Mouse (Mus musculus) lung, postnatal 0 days (tissue): ENCODE results near the gene Nup188. TPM values are rescaled to one million over a fixed set of nuclear protein-coding genes. Genes with fewer than 3 reads are reported as not detected.

ENCODE experiments used
- ATAC-seq: fragments of 200-750 bp; cut with Nextera tagmentation; 2 replicates; pipeline ENCODE4 v1.8.0; 2017; ENCODE audit warnings: moderate library complexity
- DNase-seq: peaks from one replicate; pipeline ENCODE4 v3.0.0-alpha.2; 2016; ENCODE audit warnings: low spot score
- H3K27ac ChIP-seq: fragments of 300-500 bp; sonication (generic); 2 replicates; pipeline ENCODE4 v1.5.1; 2014; ENCODE audit warnings: antibody characterized with exemption, mild to moderate bottlenecking, low read length, mixed read lengths
- H3K27me3 ChIP-seq: fragments of 300-500 bp; sonication (generic); replicated peaks from 2 replicates; pipeline ENCODE4 v1.6.1; 2014; ENCODE audit warnings: low read length, mixed read lengths; ENCODE audit not compliant: insufficient read depth
- H3K36me3 ChIP-seq: fragments of 300-500 bp; sonication (generic); 2 replicates; pipeline ENCODE4 v1.6.1; 2014; ENCODE audit warnings: low read length, mixed read lengths; ENCODE audit not compliant: insufficient read depth
- H3K4me1 ChIP-seq: fragments of 300-500 bp; sonication (generic); 2 replicates; pipeline ENCODE4 v1.6.1; 2014; ENCODE audit warnings: antibody characterized with exemption, low read depth, low read length, mixed read lengths; ENCODE audit not compliant: insufficient read depth
- H3K4me2 ChIP-seq: fragments of 300-500 bp; sonication (generic); replicated peaks from 2 replicates; pipeline ENCODE4 v1.6.1; 2014; ENCODE audit warnings: low read depth, mild to moderate bottlenecking, low read length, moderate library complexity, mixed read lengths
- H3K4me3 ChIP-seq: fragments of 300-500 bp; sonication (generic); 2 replicates; pipeline ENCODE4 v1.5.1; 2014; ENCODE audit warnings: low read depth, low read length
- H3K9ac ChIP-seq: fragments of 300-500 bp; sonication (generic); replicated peaks from 2 replicates; pipeline ENCODE4 v1.6.1; 2014; ENCODE audit warnings: low read depth, mild to moderate bottlenecking
- H3K9me3 ChIP-seq: fragments of 300-500 bp; sonication (generic); 2 replicates; pipeline ENCODE4 v1.6.1; 2016; ENCODE audit warnings: low read length, mixed read lengths
- CTCF ChIP-seq: IDR thresholded peaks from 2 replicates; pipeline ENCODE4 v1.5.1; 2016; ENCODE audit warnings: antibody characterized with exemption, mild to moderate bottlenecking
- EP300 ChIP-seq: IDR thresholded peaks from 2 replicates; pipeline ENCODE4 v1.6.1; 2016; ENCODE audit warnings: antibody characterized with exemption, mild to moderate bottlenecking, control low read depth
- WGBS: fragments of 180-500 bp; shearing (Covaris S2); extraction: QIAGEN DNeasy Blood & Tissue Kit; methylation state at CpG from one replicate; pipeline ENCODE4 v1.1.7; 2014; 5-methylcytosine and 5-hydroxymethylcytosine counted together
- polyA plus RNA-seq: library from polyadenylated mRNA; unstranded; fragments of >200 nt; fragmentation: Nextera tagmentation; extraction: Ambion mirVana; gene quantifications from 2 replicates; pipeline ENCODE4 v1.2.1, GENCODE M21; 2015

The Nup188 gene
- 8.9 and 9.9 TPM in 2 replicates for polyA plus RNA-seq

DNA sequence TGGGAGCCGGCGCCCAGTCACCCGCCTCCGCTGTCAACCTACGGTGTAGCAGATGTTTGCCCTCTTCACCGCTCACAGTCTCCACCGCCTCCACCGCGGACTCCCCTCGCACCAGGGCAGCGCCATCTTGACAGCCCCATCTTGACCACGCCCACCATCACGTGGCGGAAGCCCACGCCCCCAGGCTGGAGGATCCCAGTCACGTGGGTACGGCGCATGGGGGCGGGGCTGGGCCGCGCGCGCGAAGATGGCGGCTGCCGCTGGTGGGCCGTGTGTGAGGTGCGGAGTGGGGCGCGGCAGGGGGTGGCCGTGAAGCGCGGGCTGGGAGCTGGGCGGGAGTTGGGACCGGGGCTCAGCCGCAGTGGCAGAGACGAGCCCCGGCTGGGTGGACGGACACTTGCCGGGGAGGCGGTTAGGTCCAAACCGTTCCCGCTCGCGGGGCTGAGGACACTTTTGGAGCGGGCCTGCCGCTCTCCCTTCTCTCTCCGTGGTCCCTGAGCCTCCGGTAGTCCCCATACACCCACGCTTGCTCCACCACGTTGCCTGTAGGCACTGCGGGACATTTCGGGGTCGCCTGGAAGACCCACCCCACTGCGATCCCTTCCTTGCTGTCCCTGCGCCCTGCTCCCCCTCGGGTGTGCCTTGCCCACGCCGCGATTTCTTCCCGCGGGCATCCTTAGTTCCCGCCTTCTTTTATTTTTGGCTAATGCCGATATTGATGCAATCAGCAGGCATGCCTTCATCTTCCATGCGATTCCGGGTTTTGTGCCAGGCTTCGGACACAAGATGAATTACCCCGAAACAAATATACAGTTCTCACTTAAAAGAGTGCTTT, at the start of gene Nup188, which contains the start of gene Dolk:
Gene Nup188 (plus strand): TSS at position 206 of the 835 bp plus-strand sequence.
Gene Dolk (minus strand): TSS at position 143 of the 835 bp plus-strand sequence.
- no peaks in the 10 kb centered on the region for H3K27me3 ChIP-seq
- no peak for TF ChIP-seq EP300
- TF ChIP-seq CTCF, result no peak
- H3K4me1 ChIP-seq, result peaks cover 15% of the 10 kb centered on the region; the same call in 1 of the 2 replicates
- under 1% methylated on average over 57 of the region's 68 CpGs for WGBS
- H3K36me3 ChIP-seq, result no peaks in the 10 kb centered on the region
- H3K4me2 ChIP-seq, result peak within 1 kb of the TSS; percentile 94
- H3K4me3 ChIP-seq, result peak within 1 kb of the TSS; percentile 90
- peak; percentile 95 for DNase-seq
- ATAC-seq, result peak; percentile 98
- no peaks in the 10 kb centered on the region for H3K9me3 ChIP-seq
- H3K9ac ChIP-seq, result peak within 1 kb of the TSS; percentile 63
- peak within 1 kb of the TSS; percentile 54 for H3K27ac ChIP-seq

DNA sequence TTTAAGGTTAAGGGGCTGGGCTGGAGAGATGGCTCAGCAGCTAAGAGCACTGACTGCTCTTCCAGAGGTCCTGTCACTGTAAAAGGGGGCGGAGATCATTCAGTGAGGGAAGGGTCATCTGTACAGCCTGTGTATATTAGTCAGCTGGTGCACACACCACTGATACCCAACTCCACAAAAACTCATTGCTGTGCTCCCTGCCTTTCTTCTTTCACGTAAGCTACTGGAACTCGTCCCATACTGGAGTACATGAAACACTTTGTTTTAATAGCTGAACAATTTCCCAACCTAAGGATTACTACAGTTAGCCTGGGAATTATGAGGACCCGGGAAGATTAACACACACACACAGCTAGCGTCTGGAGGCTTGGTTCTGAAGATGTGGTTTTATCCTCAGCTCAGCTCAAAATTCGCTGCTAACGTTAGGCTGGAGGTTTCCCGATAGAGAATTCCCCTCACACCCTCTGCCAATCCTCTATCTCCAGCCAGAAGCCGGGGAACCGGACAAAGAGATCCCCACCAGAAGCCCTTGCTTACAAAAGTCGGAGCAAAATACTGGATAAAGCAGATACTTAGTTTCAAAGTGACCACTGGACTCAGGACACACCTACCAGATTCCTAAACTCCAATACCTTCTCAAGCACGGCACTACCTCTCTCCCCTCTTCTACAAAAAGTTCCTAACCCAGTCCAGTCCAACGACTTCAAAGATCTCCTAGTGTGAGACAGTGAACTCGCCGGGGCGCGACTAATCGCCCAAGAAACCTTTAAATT, 49.6 kb upstream of the Nup188 start:
- H3K4me3 ChIP-seq, result peak overlapping the region; percentile 88
- peak overlapping the region; percentile 95 for H3K27ac ChIP-seq
- no peaks in the 10 kb centered on the region for H3K9me3 ChIP-seq
- H3K27me3 ChIP-seq, result no peaks in the 10 kb centered on the region
- ATAC-seq (no peak), DNase-seq (peak; percentile 71)
- H3K9ac ChIP-seq, result peak overlapping the region; percentile 81
- peak overlapping the region; percentile 77 for H3K4me2 ChIP-seq
- no peak for TF ChIP-seq CTCF
- no peak for TF ChIP-seq EP300
- peaks cover 18% of the 10 kb centered on the region; the same call in 1 of the 2 replicates for H3K4me1 ChIP-seq
- H3K36me3 ChIP-seq, result peaks cover 9% of the 10 kb centered on the region; the same call in 1 of the 2 replicates
- 3% methylated on average over 18 of the region's 18 CpGs for WGBS

DNA sequence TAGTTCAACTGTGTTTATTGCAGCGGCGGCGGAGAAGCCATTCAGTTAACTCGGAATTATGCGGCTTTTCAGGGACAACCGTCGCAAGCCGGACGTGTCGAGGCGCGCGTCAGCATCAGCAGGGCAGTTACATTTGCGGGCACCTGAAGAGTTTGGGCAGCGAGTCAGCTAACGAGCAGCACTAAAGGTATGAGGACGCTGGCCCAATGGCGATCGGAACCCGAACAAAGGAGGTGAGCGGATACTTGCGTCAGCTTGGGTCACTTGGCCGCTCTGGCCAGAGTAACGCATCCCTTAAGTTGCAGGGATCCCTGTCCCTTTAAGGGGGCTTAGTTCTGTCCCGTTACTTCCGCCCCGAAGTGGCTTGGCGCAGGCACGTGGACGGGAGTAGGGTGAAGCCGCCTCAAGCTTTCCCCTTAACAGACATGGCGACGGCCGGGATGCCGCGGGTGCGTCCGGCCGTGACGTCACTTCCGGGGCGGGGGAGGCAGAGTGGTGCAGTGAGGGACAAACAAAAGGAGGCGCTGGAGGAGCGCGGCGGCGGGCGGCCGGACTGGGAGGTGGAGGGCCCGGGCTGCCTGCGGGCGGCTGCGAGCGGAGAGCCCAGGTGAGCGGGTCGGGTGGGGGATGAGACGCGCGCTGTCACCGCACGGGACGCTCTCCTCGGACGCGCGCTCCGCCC, 48.9 kb upstream of the Nup188 start, which contains the start of gene Lrrc8a:
Gene Lrrc8a (plus strand): TSS at position 517 of the 682 bp plus-strand sequence.
- Histone ChIP-seq H3K27me3 (no peaks in the 10 kb centered on the region), H3K9me3 (no peaks in the 10 kb centered on the region), H3K4me3 (peak within 1 kb of the TSS; percentile 88), H3K36me3 (peaks cover 14% of the 10 kb centered on the region; the same call in 1 of the 2 replicates), H3K4me1 (peaks cover 18% of the 10 kb centered on the region; the same call in 1 of the 2 replicates), H3K4me2 (peak within 1 kb of the TSS; percentile 77), H3K9ac (peak within 1 kb of the TSS; percentile 81), H3K27ac (peak within 1 kb of the TSS; percentile 95)
- peak; percentile 67 for TF ChIP-seq CTCF
- TF ChIP-seq EP300, result peak; percentile 56; the same call in 1 of the 2 replicates
- under 1% methylated on average over 46 of the region's 67 CpGs for WGBS
- ATAC-seq (peak; percentile 96), DNase-seq (peak; percentile 99)

DNA sequence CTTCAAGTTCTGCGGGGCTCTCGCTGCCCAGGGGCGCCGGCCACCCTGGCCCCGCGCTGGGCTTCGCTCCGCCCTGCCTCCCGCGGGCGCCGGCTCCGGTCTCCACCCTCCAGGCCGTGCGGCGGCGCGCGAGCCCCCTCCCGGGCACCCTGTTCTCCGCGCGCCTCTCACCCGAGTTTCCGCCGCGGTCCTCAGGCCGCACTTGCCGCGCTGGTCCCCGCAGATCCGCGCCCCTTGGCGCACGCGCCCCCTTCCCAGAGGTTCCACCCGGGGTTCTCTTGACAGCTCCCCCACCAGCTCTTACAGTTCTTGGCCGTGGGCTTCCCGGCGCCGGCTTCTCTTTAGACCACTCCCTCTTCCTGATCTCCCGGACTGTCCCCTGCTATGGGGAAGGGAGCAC, 48.3 kb upstream of the Nup188 start:
- Histone ChIP-seq H3K27me3 (no peaks in the 10 kb centered on the region), H3K36me3 (peaks cover 14% of the 10 kb centered on the region; the same call in 1 of the 2 replicates), H3K4me3 (peak overlapping the region; percentile 88), H3K4me2 (peak overlapping the region; percentile 63), H3K9ac (peak overlapping the region; percentile 81), H3K27ac (peak overlapping the region; percentile 95), H3K9me3 (no peaks in the 10 kb centered on the region), H3K4me1 (peaks cover 18% of the 10 kb centered on the region; the same call in 1 of the 2 replicates)
- ATAC-seq (peak; percentile 78), DNase-seq (peak; percentile 81)
- TF ChIP-seq CTCF (no peak), EP300 (no peak)
- WGBS, result 3% methylated on average over 28 of the region's 42 CpGs

DNA sequence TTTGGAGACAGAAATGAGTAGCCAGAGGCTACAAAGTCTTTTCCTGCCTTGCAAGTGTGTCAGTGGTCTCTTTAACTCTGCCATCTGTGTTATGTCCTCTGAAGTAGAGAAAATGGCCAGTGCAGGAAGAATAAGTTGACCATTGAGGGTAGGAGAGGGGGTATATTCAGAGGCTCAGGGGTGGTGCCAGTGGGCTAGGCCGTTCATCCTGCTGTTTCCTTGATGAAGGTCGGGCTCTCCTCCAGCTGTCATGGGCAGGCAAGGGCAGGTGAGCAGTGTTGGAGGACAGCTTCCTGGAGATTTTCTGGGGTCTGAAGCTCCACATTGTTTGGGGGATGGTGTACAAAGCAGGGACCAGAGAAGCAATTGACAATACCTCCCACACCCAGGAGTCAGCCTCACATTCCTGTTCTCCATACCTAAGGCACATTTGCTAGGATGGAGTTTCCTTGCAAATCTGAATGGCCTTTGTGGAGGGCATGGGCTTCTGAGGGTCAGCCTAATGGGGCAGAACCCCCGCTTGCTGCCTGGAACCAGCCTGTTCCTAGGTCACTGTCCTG, 47.2 kb upstream of the Nup188 start:
- Histone ChIP-seq H3K27me3 (no peaks in the 10 kb centered on the region), H3K9ac (peak overlapping the region; percentile 81), H3K4me3 (peak overlapping the region; percentile 88), H3K4me1 (peaks cover 21% of the 10 kb centered on the region; the same call in 1 of the 2 replicates), H3K9me3 (no peaks in the 10 kb centered on the region), H3K27ac (peak overlapping the region; percentile 95), H3K4me2 (peak overlapping the region; percentile 63), H3K36me3 (peaks cover 19% of the 10 kb centered on the region; the same call in 1 of the 2 replicates)
- 37% methylated on average over 3 of the region's 3 CpGs for WGBS
- ATAC-seq (no peak), DNase-seq (no peak)
- no peak for TF ChIP-seq EP300
- no peak for TF ChIP-seq CTCF
